Mouse (Mus musculus) neural tube, embryonic 15.5 days (tissue): ENCODE data around the gene Itpk1. TPM values are rescaled to one million over a fixed set of nuclear protein-coding genes. Genes with fewer than 3 reads are reported as not detected.

Source experiments
- ATAC-seq: fragments of 200-750 bp; cut with Nextera tagmentation; 2 replicates; pipeline ENCODE4 v1.8.0; 2017; ENCODE audit warnings: mild to moderate bottlenecking, moderate TSS enrichment, moderate library complexity; ENCODE audit not compliant: low FRiP score
- H3K27ac ChIP-seq: fragments of 300-500 bp; sonication (generic); replicated peaks from 2 replicates; pipeline ENCODE4 v1.5.1; 2015; ENCODE audit warnings: mild to moderate bottlenecking, inconsistent platforms
- H3K27me3 ChIP-seq: fragments of 300-500 bp; sonication (generic); replicated peaks from 2 replicates; pipeline ENCODE4 v1.6.1; 2015; ENCODE audit warnings: inconsistent platforms
- H3K36me3 ChIP-seq: fragments of 300-500 bp; sonication (generic); 2 replicates; pipeline ENCODE4 v1.6.1; 2015; ENCODE audit warnings: inconsistent platforms
- H3K4me1 ChIP-seq: fragments of 300-500 bp; sonication (generic); 2 replicates; pipeline ENCODE4 v1.6.1; 2015; ENCODE audit warnings: inconsistent platforms
- H3K4me2 ChIP-seq: fragments of 300-500 bp; sonication (generic); 2 replicates; pipeline ENCODE4 v1.6.1; 2015; ENCODE audit warnings: inconsistent platforms, mild to moderate bottlenecking, moderate library complexity
- H3K4me3 ChIP-seq: fragments of 300-500 bp; sonication (generic); replicated peaks from 2 replicates; pipeline ENCODE4 v1.5.1; 2015; ENCODE audit warnings: mild to moderate bottlenecking, inconsistent platforms
- H3K9ac ChIP-seq: fragments of 300-500 bp; sonication (generic); replicated peaks from 2 replicates; pipeline ENCODE4 v1.6.1; 2015; ENCODE audit warnings: mild to moderate bottlenecking, inconsistent platforms
- H3K9me3 ChIP-seq: fragments of 300-500 bp; sonication (generic); replicated peaks from 2 replicates; pipeline ENCODE4 v1.6.1; 2016; ENCODE audit warnings: inconsistent platforms
- WGBS: fragments of 180-500 bp; shearing (Covaris S2); methylation state at CpG from one replicate; pipeline ENCODE4 v1.1.7; 2015; ENCODE audit warnings: mixed read lengths; 5-methylcytosine and 5-hydroxymethylcytosine counted together
- polyA plus RNA-seq: library from polyadenylated mRNA; unstranded; fragments of >200 nt; fragmentation: Nextera tagmentation; extraction: Ambion mirVana; gene quantifications from 2 replicates; pipeline ENCODE4 v1.2.1, GENCODE M21; 2015

Gene Itpk1
- polyA plus RNA-seq, 1 experiment from 2014 or later: 42.7 TPM

DNA sequence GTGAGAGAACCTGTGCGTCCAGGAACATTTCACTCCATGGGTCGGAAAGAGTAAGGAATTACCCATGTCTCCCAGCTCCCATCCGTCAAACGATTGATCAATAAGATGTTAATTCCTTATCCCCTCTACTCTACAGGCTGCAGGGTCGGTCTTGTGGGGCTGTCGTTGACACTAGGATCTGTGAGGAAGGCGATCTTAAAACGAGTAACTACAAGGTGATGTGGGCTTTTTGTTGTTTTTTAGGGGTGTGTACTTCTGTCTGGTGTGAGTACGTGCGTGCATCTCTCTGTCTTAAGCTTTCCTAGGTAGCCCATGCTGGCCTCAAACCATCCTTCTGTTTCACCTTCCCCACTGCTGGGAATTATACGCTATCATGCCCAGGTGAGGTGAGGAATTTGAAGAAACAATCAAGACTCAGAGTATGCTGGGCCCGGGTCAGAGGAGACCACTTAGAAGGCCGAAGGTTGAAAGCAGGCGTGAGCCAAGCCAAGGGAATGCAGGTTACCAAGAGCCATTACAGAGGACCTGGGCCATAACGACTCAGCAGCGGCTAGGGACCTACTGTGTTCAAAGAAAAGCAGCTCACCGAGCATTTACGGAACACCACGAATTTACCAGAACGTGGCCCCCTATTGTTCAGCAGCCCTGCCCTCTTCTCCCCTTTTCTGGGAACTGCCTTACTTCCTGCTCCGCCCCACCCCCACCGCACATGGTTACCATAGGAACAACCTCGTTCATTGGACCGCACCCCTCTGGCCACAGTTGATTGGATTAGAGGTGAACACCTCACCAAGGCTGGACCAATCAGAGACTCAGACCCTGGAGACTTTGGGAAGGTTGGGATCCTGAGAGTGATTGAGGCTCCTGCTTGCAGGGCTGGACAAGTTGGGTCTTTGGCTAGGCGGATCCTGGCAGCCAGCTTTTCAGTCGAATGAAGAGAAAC is 25.4 kb upstream of the Itpk1 start:
- H3K9ac ChIP-seq: peak overlapping the region; percentile 18; the same call in 1 of the 2 replicates
- WGBS: 24% methylated on average over 26 of the region's 26 CpGs

DNA sequence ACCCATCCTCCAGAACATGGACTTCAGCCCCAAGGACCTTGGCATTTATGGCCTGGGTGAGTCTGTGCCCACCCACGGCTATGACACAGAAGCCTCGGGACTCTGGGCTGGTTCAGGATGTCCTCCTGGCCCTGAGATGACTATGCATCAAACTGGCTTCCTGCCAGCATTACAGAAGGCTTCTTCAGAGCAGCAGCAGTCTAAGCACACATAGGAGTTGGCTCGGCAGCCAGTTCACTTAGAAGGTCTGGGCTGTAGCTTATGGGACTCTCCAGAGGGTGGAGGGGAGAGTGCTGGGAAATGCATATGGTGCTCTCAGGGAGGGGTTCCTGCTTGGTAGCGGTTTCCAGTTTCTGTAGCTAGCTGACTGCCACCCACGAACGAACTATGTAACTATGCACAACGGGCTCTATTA is 21.0 kb upstream of the Itpk1 start:
- WGBS: 84% methylated on average over 7 of the region's 7 CpGs
- no peak for ATAC-seq

More for the DNA sequence above, 25.4 kb upstream of the Itpk1 start:
- H3K4me2 ChIP-seq: peak overlapping the region; percentile 57
- H3K4me1 ChIP-seq: peaks cover 24% of the 10 kb centered on the region
- H3K27ac ChIP-seq: peak overlapping the region; percentile 90
- peak overlapping the region; percentile 20 for H3K4me3 ChIP-seq
- ATAC-seq: peak; percentile 98
- H3K36me3 ChIP-seq: no peaks in the 10 kb centered on the region
- no peaks in the 10 kb centered on the region for H3K9me3 ChIP-seq
- no peaks in the 10 kb centered on the region for H3K27me3 ChIP-seq

DNA sequence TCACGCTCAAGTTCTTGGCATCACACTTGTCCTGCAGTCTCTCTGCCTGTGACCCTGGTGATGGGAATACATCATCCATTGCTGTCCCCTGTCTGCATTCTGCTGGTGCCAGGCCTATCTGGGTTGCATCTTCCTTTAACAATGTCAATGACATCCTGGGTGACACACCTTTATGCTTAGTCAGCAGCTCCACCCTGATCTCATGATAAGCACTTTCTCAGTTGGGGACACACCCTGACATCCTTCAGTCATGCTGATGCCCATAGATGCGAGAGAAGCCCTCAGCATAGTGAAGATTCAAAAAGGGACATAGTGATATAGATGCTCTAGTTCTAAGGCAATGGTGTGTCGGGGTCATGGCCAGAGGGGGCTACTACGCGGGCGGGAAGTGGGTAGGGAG is 20.4 kb upstream of the Itpk1 start:
- no peaks in the 10 kb centered on the region for H3K27me3 ChIP-seq
- no peak overlapping the region for H3K9ac ChIP-seq
- WGBS: 94% methylated on average over 6 of the region's 6 CpGs
- H3K27ac ChIP-seq: no peak overlapping the region
- H3K4me1 ChIP-seq: peaks cover 6% of the 10 kb centered on the region
- H3K4me2 ChIP-seq: no peak overlapping the region
- no peak overlapping the region for H3K4me3 ChIP-seq
- ATAC-seq: no peak
- H3K36me3 ChIP-seq: no peaks in the 10 kb centered on the region
- H3K9me3 ChIP-seq: no peaks in the 10 kb centered on the region

More for the DNA sequence above, 21.0 kb upstream of the Itpk1 start:
- no peaks in the 10 kb centered on the region for H3K27me3 ChIP-seq
- no peak overlapping the region for H3K9ac ChIP-seq
- H3K36me3 ChIP-seq: no peaks in the 10 kb centered on the region
- H3K9me3 ChIP-seq: no peaks in the 10 kb centered on the region
- H3K27ac ChIP-seq: no peak overlapping the region
- no peak overlapping the region for H3K4me2 ChIP-seq
- peaks cover 12% of the 10 kb centered on the region for H3K4me1 ChIP-seq
- no peak overlapping the region for H3K4me3 ChIP-seq

DNA sequence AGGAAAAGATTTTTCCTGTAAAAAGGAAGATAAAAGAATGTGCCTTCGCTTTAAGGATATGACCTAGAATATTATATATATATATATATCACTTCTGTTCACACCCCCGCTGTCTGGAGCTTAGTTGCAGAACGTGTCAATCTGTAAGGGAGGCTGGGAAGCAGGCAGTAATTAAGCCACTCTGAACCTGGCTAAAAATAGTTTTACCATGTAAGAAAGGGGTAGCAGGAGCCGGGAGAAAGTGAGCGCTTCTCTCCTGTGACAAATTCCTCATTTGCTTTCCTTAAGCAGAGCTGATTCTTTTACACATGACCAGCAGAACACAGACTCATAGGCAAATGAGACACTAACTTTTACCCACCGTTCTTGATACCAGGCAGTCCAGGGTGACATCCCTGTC is 19.1 kb upstream of the Itpk1 start:
- no peak overlapping the region for H3K4me3 ChIP-seq
- no peak for ATAC-seq

DNA sequence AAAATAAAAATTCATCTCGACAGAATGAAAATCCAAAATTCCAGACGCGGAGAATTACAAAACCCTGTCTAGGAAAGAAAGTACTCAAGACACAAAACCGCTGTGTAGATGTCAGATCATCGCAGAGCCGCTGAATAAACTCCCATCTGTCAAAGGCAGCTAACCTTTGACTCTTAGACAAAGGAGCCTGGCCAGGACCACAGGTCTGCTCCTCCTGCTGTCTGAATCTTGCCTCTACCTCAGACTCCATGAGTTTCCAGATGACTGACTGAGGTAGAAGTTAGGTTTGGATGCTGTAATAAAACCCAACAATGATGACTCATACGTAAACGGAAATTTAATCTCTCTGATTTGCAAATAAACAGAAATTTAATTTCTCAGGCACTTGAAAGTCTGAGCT is 18.2 kb upstream of the Itpk1 start:
- ATAC-seq: no peak
- Histone ChIP-seq H3K9me3 (no peaks in the 10 kb centered on the region), H3K4me1 (peaks cover 5% of the 10 kb centered on the region; the same call in 1 of the 2 replicates), H3K4me3 (no peak overlapping the region), H3K27me3 (no peaks in the 10 kb centered on the region), H3K36me3 (no peaks in the 10 kb centered on the region), H3K4me2 (no peak overlapping the region), H3K9ac (no peak overlapping the region), H3K27ac (no peak overlapping the region)
- 71% methylated on average over 8 of the region's 8 CpGs for WGBS

More for the DNA sequence above, 19.1 kb upstream of the Itpk1 start:
- H3K27me3 ChIP-seq: no peaks in the 10 kb centered on the region
- H3K9me3 ChIP-seq: no peaks in the 10 kb centered on the region
- WGBS: 78% methylated on average over 6 of the region's 6 CpGs
- H3K27ac ChIP-seq: no peak overlapping the region
- H3K36me3 ChIP-seq: no peaks in the 10 kb centered on the region
- H3K4me1 ChIP-seq: peaks cover 5% of the 10 kb centered on the region; the same call in 1 of the 2 replicates
- no peak overlapping the region for H3K4me2 ChIP-seq
- no peak overlapping the region for H3K9ac ChIP-seq

DNA sequence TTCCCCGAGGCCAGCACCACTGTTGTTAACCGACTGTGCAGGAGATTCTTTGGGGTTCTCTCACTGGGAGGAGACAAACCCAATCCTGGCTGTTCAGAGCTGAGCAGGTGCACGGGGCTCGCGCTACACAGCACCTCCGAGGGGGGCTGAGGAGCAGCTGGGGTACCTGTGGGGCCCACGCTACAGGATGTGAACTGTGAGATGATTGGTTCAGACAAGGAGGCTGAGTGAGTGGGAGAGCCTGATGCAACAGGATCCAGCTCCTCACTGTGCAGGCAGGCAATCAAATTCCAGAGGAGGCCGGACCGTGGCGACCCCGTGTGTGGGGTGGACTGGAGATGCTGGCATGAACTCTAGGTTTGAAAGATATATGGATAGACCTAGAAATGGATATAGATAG is 17.7 kb upstream of the Itpk1 start:
- H3K4me3 ChIP-seq: no peak overlapping the region
- H3K4me1 ChIP-seq: peaks cover 5% of the 10 kb centered on the region; the same call in 1 of the 2 replicates
- H3K27me3 ChIP-seq: no peaks in the 10 kb centered on the region
- 58% methylated on average over 11 of the region's 11 CpGs for WGBS
- no peaks in the 10 kb centered on the region for H3K36me3 ChIP-seq
- no peak overlapping the region for H3K9ac ChIP-seq
- 0 out of 2 replicates have a peak, but pooled peaks have one; percentile 9 for ATAC-seq
- no peak overlapping the region for H3K4me2 ChIP-seq
- no peaks in the 10 kb centered on the region for H3K9me3 ChIP-seq
- no peak overlapping the region for H3K27ac ChIP-seq

DNA sequence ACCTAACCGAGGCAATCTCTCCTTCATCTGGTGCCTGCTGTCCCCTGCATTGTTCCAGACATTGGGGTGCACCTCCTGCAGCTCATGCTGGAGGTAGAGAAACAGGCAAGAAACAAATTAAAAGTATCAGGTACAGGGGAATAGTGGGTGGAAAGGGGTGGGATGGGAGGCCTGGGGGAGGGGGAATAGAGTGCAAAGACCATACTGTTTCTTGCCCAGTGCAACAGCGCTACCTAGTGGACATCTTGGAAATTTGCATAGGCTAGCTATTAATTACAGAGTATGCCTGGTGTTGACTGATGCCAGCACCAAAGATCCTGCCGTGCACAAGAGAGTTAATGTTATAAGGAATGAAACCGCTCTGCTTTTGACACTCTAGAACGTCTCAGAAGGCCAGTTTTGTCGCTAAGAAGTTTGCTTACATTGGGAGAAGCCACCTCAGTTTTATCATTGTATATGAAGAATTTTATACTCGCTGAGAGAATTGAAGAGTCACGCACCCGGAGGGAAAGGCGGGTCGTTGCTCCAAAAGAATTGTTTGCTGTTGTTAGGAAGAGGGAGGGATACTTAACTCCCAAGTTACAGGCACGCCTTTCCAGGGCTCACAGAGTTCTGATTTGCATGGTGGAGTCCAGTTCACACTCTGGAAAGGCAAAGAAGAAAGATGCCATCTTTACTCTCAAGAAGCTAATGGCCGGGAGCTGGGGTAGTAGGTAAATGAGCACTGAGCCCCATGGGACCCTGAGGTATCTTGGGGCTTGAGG is 15.0 kb upstream of the Itpk1 start:
- H3K9ac ChIP-seq: no peak overlapping the region
- peak overlapping the region; percentile 32 for H3K4me2 ChIP-seq
- no peaks in the 10 kb centered on the region for H3K9me3 ChIP-seq
- H3K27me3 ChIP-seq: no peaks in the 10 kb centered on the region
- 28% methylated on average over 13 of the region's 13 CpGs for WGBS
- H3K36me3 ChIP-seq: no peaks in the 10 kb centered on the region
- no peak overlapping the region for H3K4me3 ChIP-seq
- H3K27ac ChIP-seq: no peak overlapping the region
- H3K4me1 ChIP-seq: peaks cover 5% of the 10 kb centered on the region; the same call in 1 of the 2 replicates
- peak; percentile 69 for ATAC-seq

DNA sequence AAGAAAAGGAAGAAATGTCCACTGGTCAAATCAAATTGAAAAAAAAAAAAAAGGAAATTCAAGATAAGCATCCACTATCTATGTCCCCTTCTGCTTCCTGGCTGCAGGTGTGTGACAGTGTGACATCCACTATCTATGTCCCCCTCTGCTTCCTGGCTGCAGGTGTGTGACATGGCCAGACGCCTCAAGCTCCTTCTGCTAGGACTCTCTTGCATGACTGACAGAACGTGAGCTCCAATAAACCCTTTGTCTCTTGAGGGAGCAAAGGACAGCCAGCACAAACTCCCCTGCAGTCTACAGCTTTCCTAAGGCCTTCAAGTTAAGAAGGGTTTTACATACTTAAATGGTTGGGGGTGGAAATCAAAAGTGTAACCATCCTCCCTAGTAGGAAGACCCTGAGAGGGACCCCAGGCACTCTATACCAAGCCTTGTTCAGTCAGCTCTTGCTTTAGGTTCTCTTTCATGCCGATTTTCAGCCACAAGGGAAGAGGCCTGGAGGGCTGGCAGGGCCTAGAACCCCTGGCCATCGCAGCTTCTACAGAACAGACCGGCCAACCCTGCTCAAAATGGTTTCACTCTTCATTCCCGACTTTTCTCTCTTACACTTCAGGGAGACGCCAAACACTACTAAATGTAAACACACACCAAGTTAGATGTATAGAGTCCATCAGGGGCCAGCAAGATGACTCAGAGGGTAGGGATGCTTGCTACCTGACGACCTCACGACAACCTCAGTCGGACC is 10.1 kb upstream of the Itpk1 start:
- H3K4me3 ChIP-seq: no peak overlapping the region
- no peaks in the 10 kb centered on the region for H3K27me3 ChIP-seq
- H3K9ac ChIP-seq: no peak overlapping the region
- WGBS: 83% methylated on average over 10 of the region's 10 CpGs
- H3K27ac ChIP-seq: no peak overlapping the region
- no peaks in the 10 kb centered on the region for H3K9me3 ChIP-seq
- no peak overlapping the region for H3K4me2 ChIP-seq
- no peaks in the 10 kb centered on the region for H3K36me3 ChIP-seq
- peaks cover 3% of the 10 kb centered on the region; the same call in 1 of the 2 replicates for H3K4me1 ChIP-seq
- no peak for ATAC-seq

DNA sequence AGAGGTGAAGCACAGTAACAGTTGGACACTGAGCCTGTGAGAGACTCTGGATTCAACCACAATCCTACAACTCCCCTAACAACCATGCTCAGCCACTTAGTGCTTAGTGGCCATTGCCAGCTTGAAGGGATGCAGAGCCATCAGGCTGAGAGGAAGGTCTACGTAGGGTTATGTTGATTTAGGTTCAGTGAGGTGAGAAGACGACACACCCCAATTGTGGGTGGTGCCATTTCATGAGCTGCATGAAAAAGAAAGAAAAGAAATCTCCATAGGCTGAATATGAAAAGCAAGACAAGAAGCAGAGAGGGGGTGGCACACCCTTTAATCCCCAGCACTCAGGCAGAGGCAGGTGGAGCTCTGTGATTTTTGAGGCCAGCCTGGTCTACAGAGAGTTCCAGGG is 9.4 kb upstream of the Itpk1 start:
- no peak for ATAC-seq
- H3K9ac ChIP-seq: no peak overlapping the region
- no peak overlapping the region for H3K4me2 ChIP-seq
- H3K4me3 ChIP-seq: no peak overlapping the region
- H3K27me3 ChIP-seq: no peaks in the 10 kb centered on the region
- no peak overlapping the region for H3K27ac ChIP-seq
- no peaks in the 10 kb centered on the region for H3K9me3 ChIP-seq
- H3K36me3 ChIP-seq: no peaks in the 10 kb centered on the region
- H3K4me1 ChIP-seq: no peaks in the 10 kb centered on the region
- 85% methylated on average over 2 of the region's 2 CpGs for WGBS

DNA sequence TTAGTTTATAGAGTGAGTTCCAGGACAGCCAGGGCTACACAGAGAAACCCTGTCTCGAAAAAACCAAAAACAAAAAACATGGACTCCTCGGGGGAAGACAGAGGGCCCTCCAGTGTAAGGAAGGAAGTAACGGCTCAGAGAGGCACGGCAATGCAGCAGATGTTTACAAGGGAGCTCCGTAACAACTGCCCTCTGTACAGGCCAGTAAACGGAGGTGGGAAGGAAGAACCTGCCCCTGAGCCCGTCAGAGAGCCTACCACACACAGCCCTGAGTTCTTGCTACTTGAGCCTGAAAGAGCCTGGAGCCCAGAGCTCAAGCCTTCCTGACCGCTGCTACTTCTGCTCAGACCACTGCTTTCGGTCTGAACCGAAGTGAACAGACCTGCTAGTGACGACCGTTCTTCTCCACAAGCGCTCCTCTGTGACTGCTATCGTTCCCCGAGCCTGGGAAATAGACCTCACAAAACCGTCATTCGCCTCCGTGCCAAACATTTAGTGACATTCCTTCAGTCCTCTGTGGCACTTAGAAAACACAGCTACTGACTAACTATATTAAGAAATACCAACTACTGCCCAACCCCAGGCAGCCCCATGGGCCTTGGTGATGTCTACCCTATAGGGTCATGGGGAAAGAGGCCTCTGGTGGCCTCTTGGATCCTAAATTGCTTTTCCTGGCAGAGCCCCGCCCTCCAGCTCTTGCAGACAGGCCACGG is 8.6 kb upstream of the Itpk1 start:
- H3K9me3 ChIP-seq: no peaks in the 10 kb centered on the region
- 64% methylated on average over 20 of the region's 20 CpGs for WGBS
- no peaks in the 10 kb centered on the region for H3K27me3 ChIP-seq
- no peak overlapping the region for H3K27ac ChIP-seq
- no peak for ATAC-seq
- no peaks in the 10 kb centered on the region for H3K36me3 ChIP-seq
- no peak overlapping the region for H3K4me2 ChIP-seq
- H3K9ac ChIP-seq: no peak overlapping the region
- no peak overlapping the region for H3K4me3 ChIP-seq
- no peaks in the 10 kb centered on the region for H3K4me1 ChIP-seq
